Mouse (Mus musculus) heart, adult 2 months (tissue): ENCODE results near the gene Gm13212.
"Not testable (repeated sequence)": the region's sequence is repeated elsewhere in the genome, so short reads cannot be mapped to it uniquely, and the experiment has no call there.

Source experiments
- CTCF ChIP-seq: fragments of 200-600 bp; IDR thresholded peaks from 2 replicates; pipeline ENCODE4 v1.8.1; 2022; ENCODE audit warnings: antibody characterized with exemption, mild to moderate bottlenecking, moderate library complexity
- POLR2A ChIP-seq: fragments of 200-500 bp; IDR thresholded peaks from 2 replicates; pipeline ENCODE4 v1.6.1; 2011; ENCODE audit warnings: mild to moderate bottlenecking, low read depth, low read length, control low read depth; ENCODE audit not compliant: insufficient read depth

DNA sequence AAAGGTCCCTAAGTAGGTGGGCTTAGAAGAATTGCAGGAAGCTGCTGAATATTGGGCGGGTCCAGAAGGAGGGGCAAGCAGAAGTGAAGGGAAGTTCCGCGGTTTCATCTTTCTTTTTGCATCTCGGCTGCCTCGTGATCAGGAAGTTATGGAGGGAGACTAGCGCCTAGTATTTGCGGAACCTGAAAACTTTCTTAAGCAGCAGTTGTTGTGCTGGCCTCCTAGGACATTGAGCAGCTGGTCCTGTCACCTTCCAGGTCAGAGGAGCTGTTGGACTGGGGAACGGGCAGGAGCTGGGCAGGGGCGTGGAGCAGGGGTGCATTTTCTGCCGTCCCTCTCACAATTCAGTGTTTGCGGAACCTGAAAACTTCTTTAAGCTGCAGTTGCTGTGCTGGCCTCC, at the start of gene Gm13212:
- TF ChIP-seq CTCF, POLR2A: not testable (repeated sequence)
